Mouse (Mus musculus) midbrain, embryonic 12.5 days (tissue): ENCODE results near the gene Sult4a1. TPM values are rescaled to one million over a fixed set of nuclear protein-coding genes. Genes with fewer than 3 reads are reported as not detected.

ENCODE experiments used
- ATAC-seq: fragments of 200-750 bp; cut with Nextera tagmentation; 2 replicates; pipeline ENCODE4 v1.8.0; 2017; ENCODE audit warnings: low read depth, moderate TSS enrichment, moderate library complexity; ENCODE audit not compliant: low FRiP score
- H3K27ac ChIP-seq: fragments of 300-500 bp; sonication (generic); replicated peaks from 2 replicates; pipeline ENCODE4 v1.5.1; 2016; ENCODE audit warnings: mild to moderate bottlenecking
- H3K27me3 ChIP-seq: fragments of 300-500 bp; sonication (generic); 2 replicates; pipeline ENCODE4 v1.6.1; 2016; ENCODE audit warnings: mild to moderate bottlenecking
- H3K36me3 ChIP-seq: fragments of 300-500 bp; sonication (generic); 2 replicates; pipeline ENCODE4 v1.6.1; 2016
- H3K4me1 ChIP-seq: fragments of 300-500 bp; sonication (generic); 2 replicates; pipeline ENCODE4 v1.6.1; 2016
- H3K4me2 ChIP-seq: fragments of 300-500 bp; sonication (generic); replicated peaks from 2 replicates; pipeline ENCODE4 v1.6.1; 2016; ENCODE audit warnings: mild to moderate bottlenecking, moderate library complexity
- H3K4me3 ChIP-seq: fragments of 300-500 bp; sonication (generic); 2 replicates; pipeline ENCODE4 v1.5.1; 2016; ENCODE audit warnings: mild to moderate bottlenecking
- H3K9ac ChIP-seq: fragments of 300-500 bp; sonication (generic); replicated peaks from 2 replicates; pipeline ENCODE4 v1.6.1; 2016; ENCODE audit warnings: mild to moderate bottlenecking, moderate library complexity
- H3K9me3 ChIP-seq: fragments of 300-500 bp; sonication (generic); 2 replicates; pipeline ENCODE4 v1.6.1; 2016; ENCODE audit warnings: mild to moderate bottlenecking
- whole genome bisulfite sequencing: fragments of 180-500 bp; shearing (Covaris S2); methylation state at CpG from one replicate; pipeline ENCODE4 v1.1.7; 2016; 5-methylcytosine and 5-hydroxymethylcytosine counted together
- polyA plus RNA-seq: library from polyadenylated mRNA; unstranded; fragments of >200 nt; fragmentation: Nextera tagmentation; extraction: Ambion mirVana; gene quantifications from 2 replicates; pipeline ENCODE4 v1.2.1, GENCODE M21; 2016

Gene Sult4a1
- polyA plus RNA-seq, 1 experiment from 2014 or later = 19.1 TPM

DNA sequence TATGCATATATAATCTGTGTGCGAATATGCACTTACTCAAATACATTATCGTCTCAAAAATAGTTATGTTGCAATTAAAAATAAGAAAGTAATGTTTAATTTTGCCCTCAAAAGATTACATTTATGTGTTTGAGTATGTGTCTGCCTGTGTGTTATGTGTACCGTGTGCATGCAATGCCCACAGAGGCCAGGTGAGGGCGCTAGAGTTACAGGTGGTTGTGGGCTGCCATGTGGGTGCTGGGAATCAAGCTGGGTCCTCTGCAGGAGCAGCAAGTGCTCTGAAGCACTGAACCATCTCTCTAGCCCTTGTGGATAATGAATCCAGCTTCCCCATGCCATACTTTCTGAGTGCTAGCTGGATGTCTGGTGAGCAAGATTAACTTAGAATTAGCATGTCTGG, 39.9 kb downstream of the Sult4a1 start:
- no peak overlapping the region for H3K9ac ChIP-seq
- H3K9me3 ChIP-seq = 0 out of 2 replicates have a peak, but pooled peaks cover 4% of the 10 kb centered on the region
- H3K27ac ChIP-seq = no peak overlapping the region
- peaks cover 38% of the 10 kb centered on the region for H3K27me3 ChIP-seq
- no peak overlapping the region for H3K4me3 ChIP-seq
- whole genome bisulfite sequencing = 76% methylated on average over 4 of the region's 4 CpGs
- H3K4me2 ChIP-seq = no peak overlapping the region
- no peak for ATAC-seq
- H3K36me3 ChIP-seq = no peaks in the 10 kb centered on the region
- H3K4me1 ChIP-seq = peaks cover 20% of the 10 kb centered on the region

DNA sequence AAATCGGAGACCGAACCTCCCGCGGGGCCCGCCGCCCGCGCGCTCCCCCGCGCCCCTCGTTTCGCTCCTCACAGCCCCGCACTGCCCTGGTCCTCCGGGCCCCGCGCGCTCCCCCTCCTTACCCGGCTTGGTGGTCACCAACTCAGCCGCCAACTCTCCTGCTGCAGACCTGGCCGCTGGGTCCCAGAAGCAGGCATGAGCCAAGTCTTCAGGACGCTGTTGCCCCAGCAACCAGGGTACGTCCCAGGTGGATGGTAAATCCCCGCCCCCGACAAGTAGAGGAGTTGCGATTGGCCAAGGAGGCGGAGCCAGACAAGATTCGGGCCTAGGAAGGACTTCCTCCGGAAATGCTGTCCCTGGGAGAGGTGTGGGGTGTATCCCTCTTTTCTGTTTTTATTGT, 40.4 kb downstream of the Sult4a1 start, which contains the start of gene Efcab6:
TSS of gene Efcab6 (minus strand) at position 240 of the 400 bp plus-strand sequence.
- peak within 1 kb of the TSS; percentile 56 for H3K4me2 ChIP-seq
- peaks cover 19% of the 10 kb centered on the region for H3K4me1 ChIP-seq
- H3K9me3 ChIP-seq = 0 out of 2 replicates have a peak, but pooled peaks cover 4% of the 10 kb centered on the region
- H3K4me3 ChIP-seq = peak within 1 kb of the TSS; percentile 35
- peak within 1 kb of the TSS; percentile 25; the same call in 1 of the 2 replicates for H3K9ac ChIP-seq
- H3K36me3 ChIP-seq = no peaks in the 10 kb centered on the region
- H3K27ac ChIP-seq = no peak within 1 kb of the TSS
- WGBS = 2% methylated on average over 24 of the region's 29 CpGs
- ATAC-seq = peak; percentile 52
- H3K27me3 ChIP-seq = peaks cover 32% of the 10 kb centered on the region

DNA sequence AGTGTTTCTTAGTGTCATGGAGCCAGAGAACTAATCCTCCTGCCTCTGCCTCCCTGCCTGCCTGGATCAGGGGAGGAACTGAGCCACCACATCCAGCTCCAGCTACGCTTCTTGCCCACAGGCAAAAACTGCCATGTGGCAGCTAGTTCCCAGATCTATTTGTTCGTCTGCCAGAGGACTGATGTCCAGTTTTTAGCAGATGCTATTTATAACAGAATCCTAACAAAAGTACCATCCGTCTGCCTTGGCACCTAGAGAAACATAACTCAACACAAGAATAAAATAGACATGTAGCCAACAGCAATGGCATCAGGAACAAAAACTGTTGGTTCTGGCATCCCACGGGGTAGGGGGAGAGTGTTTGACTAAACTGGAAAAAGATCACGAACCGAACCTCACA, 46.7 kb downstream of the Sult4a1 start:
- ATAC-seq = no peak
- H3K9me3 ChIP-seq = 0 out of 2 replicates have a peak, but pooled peaks cover 4% of the 10 kb centered on the region
- no peak overlapping the region for H3K27ac ChIP-seq
- no peak overlapping the region for H3K4me2 ChIP-seq
- H3K4me1 ChIP-seq = peaks cover under 1% of the 10 kb centered on the region; the same call in 1 of the 2 replicates
- H3K9ac ChIP-seq = no peak overlapping the region
- H3K27me3 ChIP-seq = peaks cover 9% of the 10 kb centered on the region
- WGBS = 85% methylated on average over 6 of the region's 6 CpGs
- H3K36me3 ChIP-seq = no peaks in the 10 kb centered on the region
- H3K4me3 ChIP-seq = no peak overlapping the region

DNA sequence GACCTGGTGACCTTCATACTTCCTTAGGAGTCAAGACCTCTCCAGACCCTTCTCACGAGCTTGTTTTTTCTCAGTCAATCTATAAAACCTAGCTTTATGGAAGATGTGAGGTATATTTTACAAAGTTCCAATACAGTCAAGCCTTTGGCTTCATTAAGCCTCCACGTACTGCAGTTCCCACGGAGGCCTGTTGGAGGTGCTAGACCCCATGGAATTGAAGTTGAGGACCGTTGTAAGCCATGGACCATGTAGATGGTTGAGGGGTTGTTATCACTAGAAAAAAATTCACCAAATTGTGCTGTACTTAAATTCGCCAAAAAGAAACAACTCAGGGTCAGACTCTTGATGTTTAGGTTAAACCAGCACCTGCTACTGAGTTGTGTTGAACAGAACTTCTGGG, 49.5 kb downstream of the Sult4a1 start:
- no peak overlapping the region for H3K4me3 ChIP-seq
- peaks cover 9% of the 10 kb centered on the region for H3K27me3 ChIP-seq
- H3K36me3 ChIP-seq = no peaks in the 10 kb centered on the region
- 63% methylated on average over 5 of the region's 5 CpGs for whole genome bisulfite sequencing
- H3K9ac ChIP-seq = no peak overlapping the region
- H3K4me1 ChIP-seq = peaks cover 4% of the 10 kb centered on the region; the same call in 1 of the 2 replicates
- no peak overlapping the region for H3K4me2 ChIP-seq
- H3K27ac ChIP-seq = no peak overlapping the region
- ATAC-seq = no peak
- H3K9me3 ChIP-seq = no peaks in the 10 kb centered on the region

DNA sequence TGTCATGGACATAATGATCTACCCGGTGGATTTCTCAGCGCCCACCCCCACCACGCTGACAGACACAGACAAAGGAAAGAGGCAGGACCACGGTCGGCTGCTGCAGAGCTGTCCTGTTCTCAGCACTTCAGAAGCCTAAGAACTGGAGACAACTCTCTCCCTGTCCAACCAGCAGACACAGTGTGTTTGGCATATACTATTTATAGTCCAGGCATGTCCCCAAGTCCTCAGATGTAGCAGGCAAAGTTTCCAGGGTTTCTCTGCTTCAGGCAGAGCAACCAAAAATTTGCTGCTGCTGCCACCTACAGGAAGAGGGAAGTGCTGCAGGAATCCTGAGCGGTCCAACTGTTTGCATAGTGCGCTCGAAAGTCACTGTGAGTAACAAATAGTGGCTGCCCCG, 51.7 kb downstream of the Sult4a1 start:
- Histone ChIP-seq H3K4me1 (peaks cover 4% of the 10 kb centered on the region; the same call in 1 of the 2 replicates), H3K4me2 (no peak overlapping the region), H3K27ac (no peak overlapping the region), H3K4me3 (no peak overlapping the region), H3K27me3 (peaks cover 9% of the 10 kb centered on the region), H3K9ac (no peak overlapping the region), H3K9me3 (no peaks in the 10 kb centered on the region), H3K36me3 (no peaks in the 10 kb centered on the region)
- peak; percentile 47; the same call in 1 of the 2 replicates for ATAC-seq
- 37% methylated on average over 9 of the region's 9 CpGs for WGBS

DNA sequence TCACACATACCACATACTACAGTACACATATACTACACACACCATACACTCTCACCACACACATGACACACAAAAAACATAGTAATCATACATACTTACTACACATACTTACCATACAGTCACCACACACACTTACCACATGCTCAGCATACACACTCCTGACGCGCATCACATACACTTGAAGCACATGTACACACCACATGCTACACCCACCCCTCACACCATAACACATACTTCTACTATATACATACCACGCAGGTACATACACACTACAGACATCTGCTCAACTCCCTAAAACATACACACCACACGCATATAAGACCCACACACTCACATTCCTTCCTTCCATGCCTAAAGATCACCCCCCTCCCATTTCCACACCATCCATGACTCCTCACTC, 52.3 kb downstream of the Sult4a1 start:
- H3K4me2 ChIP-seq = no peak overlapping the region
- no peak overlapping the region for H3K27ac ChIP-seq
- H3K36me3 ChIP-seq = no peaks in the 10 kb centered on the region
- H3K27me3 ChIP-seq = peaks cover 9% of the 10 kb centered on the region
- ATAC-seq = no peak
- H3K4me3 ChIP-seq = no peak overlapping the region
- no peak overlapping the region for H3K9ac ChIP-seq
- 93% methylated on average over 4 of the region's 4 CpGs for WGBS
- H3K4me1 ChIP-seq = peaks cover 4% of the 10 kb centered on the region; the same call in 1 of the 2 replicates
- H3K9me3 ChIP-seq = no peaks in the 10 kb centered on the region

DNA sequence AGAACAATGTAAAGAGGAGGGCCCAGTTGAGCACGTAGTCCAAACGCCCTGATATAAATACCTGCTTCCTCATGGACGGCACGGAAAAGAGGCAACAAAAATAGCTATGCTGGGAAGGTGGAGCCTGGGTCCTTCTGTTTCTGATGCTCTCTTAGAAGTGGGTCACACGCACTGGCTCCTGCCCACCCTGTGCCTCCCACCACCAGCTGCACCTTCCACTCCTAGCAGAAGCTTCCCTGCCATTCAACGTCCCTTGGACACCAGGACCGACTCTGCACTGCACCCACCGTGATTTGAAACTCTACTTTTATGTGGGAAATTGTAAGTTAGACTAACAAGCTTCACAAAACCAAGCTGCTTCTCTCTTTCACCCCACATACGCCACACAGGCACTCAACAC, 53.2 kb downstream of the Sult4a1 start:
- WGBS = 87% methylated on average over 9 of the region's 9 CpGs
- Histone ChIP-seq H3K9ac (no peak overlapping the region), H3K27ac (no peak overlapping the region), H3K4me2 (no peak overlapping the region), H3K36me3 (no peaks in the 10 kb centered on the region), H3K4me3 (no peak overlapping the region), H3K9me3 (no peaks in the 10 kb centered on the region), H3K27me3 (peaks cover 9% of the 10 kb centered on the region), H3K4me1 (peaks cover 4% of the 10 kb centered on the region; the same call in 1 of the 2 replicates)
- no peak for ATAC-seq

DNA sequence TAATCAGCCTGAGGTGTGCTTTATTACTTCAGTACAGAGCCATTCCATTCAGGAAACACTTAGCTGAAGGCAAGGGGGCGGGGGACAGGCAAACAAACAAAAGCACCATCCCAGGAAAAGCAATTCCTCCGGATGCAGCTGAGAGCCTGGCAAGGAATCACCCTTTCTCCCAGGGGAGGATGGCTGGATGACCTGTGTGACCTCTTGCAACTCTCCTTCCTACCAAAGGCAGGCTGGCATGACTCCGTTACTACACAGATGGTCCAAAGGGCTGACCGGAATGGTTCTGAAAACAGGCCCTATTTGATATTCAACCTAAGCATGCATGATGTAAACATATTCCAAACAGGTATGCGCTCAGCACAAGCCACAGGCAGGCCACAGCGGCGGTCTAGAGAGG, 56.0 kb downstream of the Sult4a1 start:
- Histone ChIP-seq H3K4me2 (no peak overlapping the region), H3K36me3 (no peaks in the 10 kb centered on the region), H3K9me3 (no peaks in the 10 kb centered on the region), H3K27me3 (peaks cover 4% of the 10 kb centered on the region), H3K9ac (no peak overlapping the region), H3K4me1 (peaks cover 4% of the 10 kb centered on the region; the same call in 1 of the 2 replicates), H3K4me3 (no peak overlapping the region), H3K27ac (no peak overlapping the region)
- ATAC-seq = no peak
- 68% methylated on average over 7 of the region's 7 CpGs for WGBS

DNA sequence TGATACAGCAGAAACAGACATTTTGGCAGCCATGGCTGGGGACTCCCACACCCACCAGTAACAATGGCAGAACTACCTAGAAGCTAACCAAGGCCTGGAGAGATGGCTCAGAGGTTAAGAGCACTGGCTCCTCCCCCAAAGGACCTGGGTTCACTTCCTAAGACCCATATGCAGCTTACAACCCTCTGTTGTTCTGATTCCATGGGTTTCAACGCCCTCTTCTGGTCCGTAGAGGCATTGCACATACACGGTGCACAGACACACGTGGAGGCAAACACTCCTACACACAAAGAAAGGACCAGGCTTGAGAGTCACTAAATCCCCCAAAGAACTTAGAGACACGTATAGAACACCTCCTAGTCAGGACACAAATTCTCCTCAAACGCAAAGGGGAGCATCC, 60.0 kb downstream of the Sult4a1 start:
- no peak for ATAC-seq
- WGBS = 91% methylated on average over 6 of the region's 6 CpGs
- H3K4me3 ChIP-seq = no peak overlapping the region
- no peak overlapping the region for H3K9ac ChIP-seq
- H3K9me3 ChIP-seq = no peaks in the 10 kb centered on the region
- no peak overlapping the region for H3K27ac ChIP-seq
- H3K36me3 ChIP-seq = no peaks in the 10 kb centered on the region
- no peaks in the 10 kb centered on the region for H3K4me1 ChIP-seq
- no peaks in the 10 kb centered on the region for H3K27me3 ChIP-seq
- no peak overlapping the region for H3K4me2 ChIP-seq

DNA sequence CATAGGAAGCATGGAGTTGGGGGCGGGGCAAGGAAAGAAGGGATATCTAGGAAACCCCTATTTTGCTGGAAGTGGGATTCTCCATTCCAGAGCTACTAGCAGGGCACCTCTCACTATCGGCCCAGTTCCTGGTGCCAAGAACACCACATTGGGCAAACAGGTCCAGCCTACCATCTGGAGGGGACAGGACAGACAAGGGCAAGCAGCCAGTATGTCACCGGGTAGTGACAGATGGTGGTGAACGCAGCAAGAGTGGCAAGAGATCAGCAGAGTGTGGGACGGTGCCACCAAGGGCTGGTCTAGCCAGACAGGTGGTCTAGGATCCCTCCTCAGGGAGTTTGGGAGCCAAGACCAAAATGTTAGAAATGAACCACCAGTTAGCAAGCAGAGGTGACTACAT, 68.5 kb downstream of the Sult4a1 start:
- H3K27me3 ChIP-seq = no peaks in the 10 kb centered on the region
- no peak overlapping the region for H3K4me2 ChIP-seq
- H3K36me3 ChIP-seq = no peaks in the 10 kb centered on the region
- H3K9ac ChIP-seq = no peak overlapping the region
- WGBS = 90% methylated on average over 5 of the region's 5 CpGs
- ATAC-seq = no peak
- H3K27ac ChIP-seq = no peak overlapping the region
- no peaks in the 10 kb centered on the region for H3K9me3 ChIP-seq
- no peaks in the 10 kb centered on the region for H3K4me1 ChIP-seq
- H3K4me3 ChIP-seq = no peak overlapping the region

Other genes starting within 250 kb of the Sult4a1 start
- 0.16 TPM in 1 of 2 replicates, not detected in the other for gene Efcab6, start 40.4 kb downstream of the Sult4a1 start, polyA plus RNA-seq
- not detected in 2 replicates for gene Pnpla5, start 17.4 kb upstream of the Sult4a1 start, polyA plus RNA-seq
- gene Pnpla3, start 62.1 kb upstream of the Sult4a1 start, polyA plus RNA-seq = 4.1 and 4.4 TPM in 2 replicates
- 86.8 and 99.4 TPM in 2 replicates for gene Samm50, start 86.5 kb upstream of the Sult4a1 start, polyA plus RNA-seq
- 5.9 and 6.5 TPM in 2 replicates for gene Parvb, start 126.3 kb upstream of the Sult4a1 start, polyA plus RNA-seq
- 0.54 and 0.59 TPM in 2 replicates for gene Parvg, start 218.3 kb upstream of the Sult4a1 start, polyA plus RNA-seq